Mouse (Mus musculus) mouse trophoblast stem cell (cell line): Measurements from ENCODE around the gene Plch2.

Experiments
- in situ Hi-C, 2 experiments: fragments of 300-500 bp; cut with MseI, MboI; formaldehyde crosslinking; loops; 2 replicates in 1 of 2; 3 replicates in 1 of 2; pipeline ENCODE4 v1.15.1; 2025

Plch2 gene

DNA sequence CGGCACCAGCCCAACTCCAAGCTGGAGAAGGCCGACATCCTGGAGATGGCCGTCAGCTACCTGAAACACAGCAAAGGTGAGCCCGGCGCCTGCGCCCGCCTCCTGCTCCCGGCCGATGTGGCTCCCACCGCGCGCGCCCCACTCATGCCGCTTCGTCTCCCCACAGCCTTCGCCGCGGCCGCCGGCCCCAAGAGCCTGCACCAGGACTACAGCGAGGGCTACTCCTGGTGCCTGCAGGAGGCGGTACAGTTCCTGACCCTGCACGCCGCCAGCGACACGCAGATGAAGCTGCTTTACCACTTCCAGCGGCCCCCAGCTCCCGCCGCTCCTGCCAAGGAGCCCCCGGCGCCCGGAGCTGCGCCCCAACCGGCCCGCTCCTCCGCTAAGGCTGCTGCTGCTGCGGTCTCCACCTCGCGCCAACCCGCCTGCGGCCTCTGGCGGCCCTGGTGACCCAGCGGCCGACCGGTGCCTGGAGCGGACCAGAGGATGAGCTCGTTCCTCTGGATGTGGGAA, 95.3 kb downstream of the Plch2 start:
- in situ Hi-C loops: no loop called here

GRCm38 (mm10) chr4:154960690-154961225, 95.8 kb downstream of the Plch2 start, which contains the start of gene Hes5:
TSS of gene Hes5 (plus strand) at chr4:154960923.
- in situ Hi-C loops: no loop called here

GRCm38 (mm10) chr4:154960021-154960689, 96.4 kb downstream of the Plch2 start:
- in situ Hi-C loops: no loop called here

GRCm38 (mm10) chr4:154958621-154959020, 98.0 kb downstream of the Plch2 start:
- in situ Hi-C loops: no loop called here

- in situ Hi-C loops: no loop called here
Observed at GRCm38 (mm10) chr4:154958171-154958570, 98.4 kb downstream of the Plch2 start.

DNA sequence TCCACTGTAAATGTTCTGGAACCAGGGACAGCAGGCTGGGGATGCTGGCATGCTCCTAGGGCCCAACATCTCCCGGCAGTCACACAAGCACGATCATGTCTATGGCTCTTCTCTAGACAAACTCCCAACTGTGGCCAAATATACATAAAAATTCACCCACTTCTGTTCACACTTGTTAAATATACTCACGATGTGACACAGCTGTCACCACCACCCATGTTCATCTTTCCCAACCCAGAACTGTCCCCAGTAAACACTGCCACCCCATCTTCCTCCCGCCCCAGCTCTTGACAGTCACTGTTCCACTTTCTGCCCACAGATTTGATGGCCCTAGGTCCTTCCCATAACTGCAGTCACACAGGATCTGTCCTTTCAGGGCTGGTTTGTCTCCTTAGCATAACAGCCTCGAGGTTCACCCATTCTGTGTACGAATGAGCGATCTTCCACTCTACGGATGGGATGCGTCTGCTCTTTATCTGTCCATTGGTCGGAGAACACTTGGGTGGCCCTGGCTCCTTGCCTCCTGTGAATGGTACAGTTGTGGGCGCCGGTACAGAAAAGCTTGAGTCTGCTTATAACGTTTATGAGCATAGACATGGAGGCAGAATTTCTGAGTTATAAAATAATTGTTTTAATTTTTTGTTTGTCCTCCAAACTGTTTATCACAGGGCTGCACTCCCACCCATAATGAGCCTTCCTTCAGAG, 99.1 kb downstream of the Plch2 start:
- in situ Hi-C loops: no loop called here

DNA sequence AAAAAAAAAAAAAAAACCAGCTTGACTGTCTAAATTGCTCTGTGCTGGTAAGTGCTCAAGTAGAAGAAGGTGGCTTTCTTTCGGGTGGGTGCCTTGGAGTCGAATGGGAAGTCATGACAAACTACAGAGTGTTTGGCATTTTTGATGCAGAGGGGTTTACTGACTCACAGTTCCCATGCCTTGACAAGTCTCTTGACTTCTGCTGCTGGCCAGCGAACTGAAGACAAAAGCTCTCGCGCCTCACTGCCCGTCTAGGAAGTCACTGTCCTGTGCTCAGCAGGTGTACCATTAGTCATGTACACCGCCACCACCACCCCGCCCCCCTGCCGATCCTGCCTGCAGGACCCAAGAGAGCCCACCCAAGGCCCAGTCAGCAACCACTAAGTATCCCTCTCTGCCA, 100.0 kb downstream of the Plch2 start:
- in situ Hi-C loops: no loop called here

DNA sequence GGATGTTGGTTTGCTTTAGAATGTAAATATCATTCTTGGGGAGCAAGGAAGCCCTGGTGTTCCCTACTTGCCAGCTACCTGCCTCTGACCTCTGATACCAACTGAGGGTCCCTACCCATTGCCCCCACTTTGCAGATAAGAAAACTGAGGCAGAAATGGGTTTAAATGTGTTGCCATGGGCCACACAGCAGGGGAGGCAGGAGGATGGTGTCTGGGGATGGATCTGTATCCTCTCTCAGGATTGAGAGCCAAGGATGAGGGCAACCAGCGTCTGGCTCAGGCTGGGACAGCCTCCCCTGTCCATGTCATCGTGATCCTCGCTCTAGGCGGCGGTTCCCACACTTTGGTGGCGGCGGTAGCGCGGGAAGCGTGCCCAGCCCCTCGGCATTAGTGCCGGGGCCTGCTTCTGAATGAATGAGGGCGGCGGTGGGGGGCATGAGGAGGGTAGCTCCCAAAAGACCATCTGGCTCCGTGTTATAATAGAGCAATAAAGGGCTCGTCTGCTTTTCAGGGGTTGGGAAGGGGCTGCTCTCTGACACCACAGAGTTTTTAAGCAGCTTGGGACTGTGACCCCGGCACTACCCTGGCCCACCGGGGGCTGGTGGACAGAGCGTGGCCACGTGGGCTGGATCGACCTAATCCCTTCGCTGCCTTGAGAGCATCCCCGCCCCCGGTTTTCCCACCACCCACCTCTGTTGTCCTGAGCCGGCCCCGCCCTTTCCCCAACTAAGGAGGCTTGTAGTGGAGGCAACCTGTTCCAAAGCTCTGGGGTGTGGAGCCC, 103.9 kb downstream of the Plch2 start:
- in situ Hi-C loops: no loop called here

- in situ Hi-C loops: loop anchor here in 1 of 2 experiments (10.0 kb wide), 1 partner anchor 75 kb away; no protein-coding TSS in a partner anchor
Observed at GRCm38 (mm10) chr4:154949589-154949982, 107.0 kb downstream of the Plch2 start.

GRCm38 (mm10) chr4:154948940-154949588, 107.5 kb downstream of the Plch2 start:
- in situ Hi-C loops: loop anchor here in 1 of 2 experiments (10.0 kb wide), 1 partner anchor 74 kb away; no protein-coding TSS in a partner anchor

GRCm38 (mm10) chr4:154948066-154948939, 108.3 kb downstream of the Plch2 start:
- in situ Hi-C loops: loop anchor here in 1 of 2 experiments (10.0 kb wide), 1 partner anchor 74 kb away; no protein-coding TSS in a partner anchor

GRCm38 (mm10) chr4:154946319-154946718, 110.3 kb downstream of the Plch2 start:
- in situ Hi-C loops: loop anchor here in 1 of 2 experiments (10.0 kb wide), 1 partner anchor 72 kb away; no protein-coding TSS in a partner anchor

- in situ Hi-C loops: loop anchor here (5.0 to 10.0 kb wide), 2 partner anchors 67 to 69 kb away; no protein-coding TSS in a partner anchor
Observed at GRCm38 (mm10) chr4:154944121-154944590, 112.4 kb downstream of the Plch2 start.

- in situ Hi-C loops: loop anchor here (5.0 to 10.0 kb wide), 2 partner anchors 66 to 69 kb away; no protein-coding TSS in a partner anchor
Observed at GRCm38 (mm10) chr4:154943323-154944039, 113.1 kb downstream of the Plch2 start.

GRCm38 (mm10) chr4:154942632-154943322, 113.8 kb downstream of the Plch2 start:
- in situ Hi-C loops: loop anchor here (5.0 to 10.0 kb wide), 2 partner anchors 65 to 68 kb away; no protein-coding TSS in a partner anchor

GRCm38 (mm10) chr4:154941831-154942230, 114.8 kb downstream of the Plch2 start:
- in situ Hi-C loops: loop anchor here (5.0 to 10.0 kb wide), 2 partner anchors 65 to 67 kb away; no protein-coding TSS in a partner anchor

GRCm38 (mm10) chr4:154940156-154940555, 116.4 kb downstream of the Plch2 start:
- in situ Hi-C loops: loop anchor here (5.0 to 10.0 kb wide), 2 partner anchors 63 to 65 kb away; no protein-coding TSS in a partner anchor

DNA sequence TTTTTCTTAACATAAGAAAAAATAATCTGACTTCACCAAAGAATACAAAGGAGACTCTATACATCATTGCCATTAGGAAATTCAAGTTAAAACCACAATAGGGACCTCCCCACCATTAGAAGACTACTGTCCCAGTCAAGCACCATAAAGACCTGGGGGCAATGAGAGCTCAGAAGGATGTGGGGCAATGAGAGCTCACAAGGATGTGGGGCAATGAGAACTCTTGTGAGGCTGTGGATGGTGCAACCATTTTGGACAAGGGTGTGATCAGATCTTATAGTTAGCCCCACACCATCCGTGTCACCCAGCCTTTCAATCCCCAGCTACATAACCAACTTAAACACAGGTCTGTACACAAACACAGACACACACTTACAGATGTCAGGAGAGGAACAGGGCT, 118.8 kb downstream of the Plch2 start:
- in situ Hi-C loops: no loop called here
